Mouse (Mus musculus): Measurements from ENCODE around the gene Dlg1. TPM values are rescaled to one million over a fixed set of nuclear protein-coding genes. Genes with fewer than 3 reads are reported as not detected.

Gene Dlg1
- polyA plus RNA-seq, 1 experiment, result 109 TPM

- TF ChIP-seq POLR2A (IDR thresholded peaks at IDR 0.05; ENCODE audit: extremely low read depth, insufficient read depth, low read length), result no peak
- no peaks in the 10 kb centered on the region for H3K4me1 ChIP-seq (ENCODE audit: control insufficient read depth, insufficient read depth, low read length)
- no peak overlapping the region for H3K4me3 ChIP-seq (ENCODE audit: insufficient read depth, low read length)
- no peak overlapping the region for H3K27ac ChIP-seq (ENCODE audit: insufficient read depth, low read length)
Observed at GRCm38 (mm10) chr16:31924368-31924767, 261.1 kb downstream of the Dlg1 start.

Other genes with a start within 250 kb of the Dlg1 start
- 140 and 145 TPM in 2 replicates for gene Bdh1, start 241.2 kb upstream of the Dlg1 start, polyA plus RNA-seq (2012; rRNA removed)
- 0.46 and 0.79 TPM in 2 replicates for gene Meltf, start 215.4 kb downstream of the Dlg1 start, polyA plus RNA-seq (2012; rRNA removed)